Mouse (Mus musculus) bone marrow, adult 2 months (tissue): Measurements from ENCODE around the gene Ank2. TPM values are rescaled to one million over a fixed set of nuclear protein-coding genes. Genes with fewer than 3 reads are reported as not detected.

Source experiments
- H3K27ac ChIP-seq: fragments of 200-500 bp; 2 replicates; pipeline ENCODE4 v1.5.1; 2012; ENCODE audit warnings: low read depth, mild to moderate bottlenecking, control low read depth, inconsistent platforms, low read length; ENCODE audit not compliant: control insufficient read depth, poor library complexity, insufficient read depth
- H3K4me1 ChIP-seq: fragments of 200-500 bp; 2 replicates; pipeline ENCODE4 v1.6.1; 2011; ENCODE audit warnings: low read length; ENCODE audit not compliant: control insufficient read depth, insufficient read depth
- H3K4me3 ChIP-seq: fragments of 200-500 bp; replicated peaks from 2 replicates; pipeline ENCODE3; 2011; ENCODE audit warnings: mild to moderate bottlenecking, low read depth, low read length, control low read depth; ENCODE audit not compliant: control insufficient read depth
- CTCF ChIP-seq: fragments of 200-500 bp; IDR thresholded peaks from 2 replicates; pipeline ENCODE4 v1.5.1; 2011; ENCODE audit warnings: low read length, control low read depth; ENCODE audit not compliant: control insufficient read depth, insufficient read depth
- POLR2A ChIP-seq: fragments of 200-500 bp; IDR thresholded peaks from 2 replicates; pipeline ENCODE4 v1.6.1; 2011; ENCODE audit warnings: low read depth, mild to moderate bottlenecking, control low read depth, low read length, borderline replicate concordance; ENCODE audit not compliant: control insufficient read depth
- WGBS: fragments of 180-500 bp; shearing (Covaris S2); methylation state at CpG from one replicate; pipeline ENCODE4 v1.1.7; 2018; 5-methylcytosine and 5-hydroxymethylcytosine counted together
- polyA plus RNA-seq: library from polyadenylated mRNA; stranded (reverse); fragments of >200 nt; gene quantifications from 2 replicates; pipeline ENCODE4 v1.2.4, GENCODE M21; 2011; ENCODE audit warnings: low replicate concordance; ENCODE audit not compliant: missing spikeins, insufficient read depth, insufficient read length

The Ank2 gene
- polyA plus RNA-seq, 1 experiment: 5.5 TPM

DNA sequence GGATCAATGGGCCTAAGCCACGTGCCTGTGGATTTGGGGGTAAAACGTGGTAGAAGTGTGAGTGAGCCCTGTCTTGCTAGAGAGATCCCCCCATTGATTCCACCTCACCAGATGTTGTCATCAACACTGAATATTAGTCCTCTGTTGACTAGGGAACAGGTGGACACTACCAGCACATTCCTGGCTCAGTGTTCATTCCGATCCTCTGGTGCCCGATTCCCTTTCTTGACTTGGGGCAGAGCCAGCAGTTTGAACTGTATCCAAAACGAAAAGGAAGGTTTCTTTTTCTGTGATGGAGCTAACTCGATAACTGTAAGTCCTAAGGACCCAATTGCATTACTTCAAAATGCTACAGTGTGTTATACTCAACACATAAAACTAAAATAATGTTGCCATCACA, 382.9 kb downstream of the Ank2 start:
- no peaks in the 10 kb centered on the region for H3K4me1 ChIP-seq
- no peak for TF ChIP-seq CTCF
- no peak for TF ChIP-seq POLR2A
- no peak overlapping the region for H3K4me3 ChIP-seq
- H3K27ac ChIP-seq: no peak overlapping the region
- 77% methylated on average over 6 of the region's 6 CpGs for WGBS

GRCm38 (mm10) chr3:127113238-127113637, 385.9 kb downstream of the Ank2 start:
- no peak overlapping the region for H3K4me3 ChIP-seq
- H3K4me1 ChIP-seq: no peaks in the 10 kb centered on the region
- WGBS: 67% methylated on average over 7 of the region's 7 CpGs
- TF ChIP-seq CTCF (no peak), POLR2A (no peak)
- H3K27ac ChIP-seq: no peak overlapping the region

GRCm38 (mm10) chr3:127109413-127109812, 389.7 kb downstream of the Ank2 start:
- no peak overlapping the region for H3K27ac ChIP-seq
- H3K4me1 ChIP-seq: no peaks in the 10 kb centered on the region
- TF ChIP-seq CTCF: no peak
- no peak for TF ChIP-seq POLR2A
- 85% methylated on average over 3 of the region's 3 CpGs for WGBS
- no peak overlapping the region for H3K4me3 ChIP-seq

DNA sequence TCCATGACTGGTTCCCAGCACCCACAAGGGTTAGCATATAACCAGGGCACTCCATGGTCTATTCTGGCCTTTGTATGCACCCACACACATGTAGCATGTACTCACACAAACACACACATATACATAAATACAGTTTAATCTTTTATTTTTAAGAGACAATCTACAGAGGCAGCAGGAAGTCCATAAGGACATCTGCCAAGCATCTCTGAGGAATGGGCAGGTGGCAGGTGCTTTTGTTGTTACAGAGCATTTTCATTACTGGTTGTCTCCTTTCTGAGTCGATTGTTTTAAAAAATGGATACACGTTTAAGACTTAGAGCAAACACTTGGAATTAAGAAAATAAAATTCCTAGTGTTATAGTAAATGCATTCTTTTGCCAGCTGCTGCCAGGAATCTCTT, 390.7 kb downstream of the Ank2 start:
- WGBS: 75% methylated on average over 2 of the region's 2 CpGs
- TF ChIP-seq POLR2A: no peak
- no peak for TF ChIP-seq CTCF
- H3K27ac ChIP-seq: no peak overlapping the region
- no peak overlapping the region for H3K4me3 ChIP-seq
- H3K4me1 ChIP-seq: no peaks in the 10 kb centered on the region

GRCm38 (mm10) chr3:127107281-127107680, 391.9 kb downstream of the Ank2 start:
- Histone ChIP-seq H3K4me3 (no peak overlapping the region), H3K4me1 (no peaks in the 10 kb centered on the region), H3K27ac (no peak overlapping the region)
- WGBS: 69% methylated on average over 5 of the region's 5 CpGs
- TF ChIP-seq POLR2A (no peak), CTCF (no peak)

GRCm38 (mm10) chr3:127101326-127101725, 397.8 kb downstream of the Ank2 start:
- 91% methylated on average over 1 of the region's 1 CpGs for WGBS
- no peak for TF ChIP-seq CTCF
- no peak for TF ChIP-seq POLR2A
- Histone ChIP-seq H3K4me3 (no peak overlapping the region), H3K4me1 (no peaks in the 10 kb centered on the region), H3K27ac (no peak overlapping the region)

GRCm38 (mm10) chr3:127097745-127098144, 401.4 kb downstream of the Ank2 start:
- Histone ChIP-seq H3K27ac (no peak overlapping the region), H3K4me3 (no peak overlapping the region), H3K4me1 (no peaks in the 10 kb centered on the region)
- 82% methylated on average over 1 of the region's 1 CpGs for WGBS
- no peak for TF ChIP-seq POLR2A

DNA sequence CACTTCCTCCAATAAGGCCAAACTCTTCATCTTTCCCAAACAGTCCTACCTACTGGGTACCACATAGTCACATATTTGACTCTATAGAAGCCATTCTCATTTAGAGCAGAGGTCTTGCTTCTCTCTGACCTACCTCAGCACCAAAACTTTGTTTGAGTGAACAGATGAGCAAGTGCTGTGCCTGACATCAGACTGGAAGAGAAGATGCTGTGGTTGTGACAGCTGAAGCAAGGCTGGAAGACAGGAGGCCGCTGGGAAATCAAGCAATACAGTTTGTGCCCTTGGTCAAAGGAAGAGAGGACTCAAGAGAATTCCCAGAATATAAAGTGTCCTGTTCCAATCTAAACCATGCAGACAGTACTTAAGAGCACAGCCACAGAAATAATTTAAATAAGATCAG, 402.0 kb downstream of the Ank2 start:
- WGBS: 69% methylated on average over 1 of the region's 1 CpGs

GRCm38 (mm10) chr3:127093631-127094030, 405.5 kb downstream of the Ank2 start:
- Histone ChIP-seq H3K4me3 (no peak overlapping the region), H3K4me1 (no peaks in the 10 kb centered on the region), H3K27ac (no peak overlapping the region)
- TF ChIP-seq CTCF (no peak), POLR2A (no peak)
- 80% methylated on average over 4 of the region's 4 CpGs for WGBS

More for the DNA sequence above, 402.0 kb downstream of the Ank2 start:
- TF ChIP-seq POLR2A (no peak), CTCF (no peak)
- Histone ChIP-seq H3K4me3 (no peak overlapping the region), H3K4me1 (no peaks in the 10 kb centered on the region), H3K27ac (no peak overlapping the region)

DNA sequence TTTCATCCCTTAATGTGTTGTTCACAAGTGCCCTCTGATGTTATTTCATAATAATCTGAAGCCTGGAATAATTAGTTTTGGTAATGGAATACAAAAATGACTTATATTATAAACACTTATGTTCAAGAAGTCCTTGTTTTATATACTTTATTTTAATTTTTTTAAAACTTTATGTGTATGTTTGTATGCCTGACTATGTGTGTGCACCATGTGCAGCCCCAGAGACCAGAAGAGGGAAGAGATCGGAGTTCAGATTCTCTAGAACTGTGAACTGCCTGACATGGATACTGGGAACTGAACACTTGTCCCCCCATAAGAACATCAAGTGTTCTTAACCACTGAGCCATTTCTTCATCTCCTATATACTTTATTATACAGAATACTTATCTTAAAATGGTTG, 411.6 kb downstream of the Ank2 start:
- Histone ChIP-seq H3K4me1 (no peaks in the 10 kb centered on the region), H3K27ac (no peak overlapping the region), H3K4me3 (no peak overlapping the region)
- TF ChIP-seq POLR2A (no peak), CTCF (no peak)
- WGBS: 82% methylated on average over 1 of the region's 1 CpGs
